Mouse (Mus musculus) erythroid progenitor cell, adult 5-6 weeks (primary cell): ENCODE measurements around the gene Mroh7. TPM values are rescaled to one million over a fixed set of nuclear protein-coding genes. Genes with fewer than 3 reads are reported as not detected.

ENCODE experiments used
- ATAC-seq: replicated peaks from 2 replicates; pipeline ENCODE4 v1.8.0; 2016; ENCODE audit warnings: moderate number of reproducible peaks, mild to moderate bottlenecking, moderate TSS enrichment, inconsistent platforms; ENCODE audit not compliant: poor library complexity, low FRiP score, severe bottlenecking
- total RNA-seq, 2 experiments: library from RNA; stranded (forward) in 1 of 2; stranded (reverse) in 1 of 2; fragments of 150-400 nt in 1 of 2; fragments of 186-747, 209-891 nt in 1 of 2; gene quantifications; 2 replicates each; pipeline versions ENCODE4 v1.2.3 to v1.2.4; 2015 to 2017; ENCODE audit warnings: low replicate concordance in 2 of 2

Mroh7 gene
- total RNA-seq, 2 experiments from 2014 or later = not detected

- no peak for ATAC-seq
Measured at GRCm38 (mm10) chr4:106644218-106644610, 86.5 kb downstream of the Mroh7 start.

- no peak for ATAC-seq
Measured at GRCm38 (mm10) chr4:106643483-106644217, 87.1 kb downstream of the Mroh7 start.

DNA sequence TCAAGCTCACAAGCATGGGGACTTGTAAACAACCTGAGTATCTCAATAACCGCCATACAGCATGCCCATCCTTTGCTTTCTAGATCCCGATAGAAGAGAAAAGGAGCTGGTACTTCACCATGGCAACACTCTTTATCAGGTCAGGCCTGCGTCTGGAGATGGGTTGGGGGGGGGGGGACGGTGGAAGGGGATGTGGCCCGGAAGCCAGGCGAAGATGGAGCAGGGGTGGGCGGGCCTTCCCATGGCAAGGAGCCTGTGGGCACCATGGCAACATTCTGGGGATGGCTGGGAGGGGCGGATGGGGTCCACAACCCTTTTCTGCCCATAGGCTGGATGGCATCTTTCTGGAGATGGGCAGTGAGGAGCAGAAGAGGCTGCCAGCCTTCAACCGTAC lies 96.6 kb downstream of the Mroh7 start:
- no peak for ATAC-seq

GRCm38 (mm10) chr4:106633281-106634085 lies 97.2 kb downstream of the Mroh7 start:
- ATAC-seq = no peak

- no peak for ATAC-seq
Measured at GRCm38 (mm10) chr4:106632313-106632712, 98.4 kb downstream of the Mroh7 start.

Other genes with a start within 250 kb of the Mroh7 start
- gene Bsnd, start 238.6 kb downstream of the Mroh7 start, total RNA-seq (2015; ENCODE audit: low replicate concordance) = not detected in 2 replicates
- not detected in 2 replicates for gene Bsnd, start 238.6 kb downstream of the Mroh7 start, total RNA-seq (2017; ENCODE audit: low replicate concordance)
- gene Dhcr24, start 169.9 kb downstream of the Mroh7 start, total RNA-seq (2015; ENCODE audit: low replicate concordance) = 2.2 and 6.7 TPM in 2 replicates
- gene Dhcr24, start 169.9 kb downstream of the Mroh7 start, total RNA-seq (2017; ENCODE audit: low replicate concordance) = 1.9 and 3.1 TPM in 2 replicates
- gene Lexm, start 113.7 kb downstream of the Mroh7 start, total RNA-seq (2015; ENCODE audit: low replicate concordance) = not detected in 2 replicates
- not detected in 2 replicates for gene Lexm, start 113.7 kb downstream of the Mroh7 start, total RNA-seq (2017; ENCODE audit: low replicate concordance)
- not detected in 2 replicates for gene Ttc22, start 108.5 kb downstream of the Mroh7 start, total RNA-seq (2015; ENCODE audit: low replicate concordance)
- gene Ttc22, start 108.5 kb downstream of the Mroh7 start, total RNA-seq (2017; ENCODE audit: low replicate concordance) = not detected in 2 replicates
- gene Pars2, start 79.9 kb downstream of the Mroh7 start, total RNA-seq (2015; ENCODE audit: low replicate concordance) = 0.72 and 0.84 TPM in 2 replicates
- gene Pars2, start 79.9 kb downstream of the Mroh7 start, total RNA-seq (2017; ENCODE audit: low replicate concordance) = 0.77 and 1.7 TPM in 2 replicates
- gene Ttc4, start 52.0 kb downstream of the Mroh7 start, total RNA-seq (2015; ENCODE audit: low replicate concordance) = 17.2 and 25.9 TPM in 2 replicates
- 39.9 and 50.4 TPM in 2 replicates for gene Ttc4, start 52.0 kb downstream of the Mroh7 start, total RNA-seq (2017; ENCODE audit: low replicate concordance)
- gene Fam151a, start 3.0 kb upstream of the Mroh7 start, total RNA-seq (2015; ENCODE audit: low replicate concordance) = not detected in 2 replicates
- gene Fam151a, start 3.0 kb upstream of the Mroh7 start, total RNA-seq (2017; ENCODE audit: low replicate concordance) = not detected in 2 replicates
- 4.2 and 6.8 TPM in 2 replicates for gene Acot11, start 74.1 kb upstream of the Mroh7 start, total RNA-seq (2015; ENCODE audit: low replicate concordance)
- 4.5 and 5.3 TPM in 2 replicates for gene Acot11, start 74.1 kb upstream of the Mroh7 start, total RNA-seq (2017; ENCODE audit: low replicate concordance)
- gene Ssbp3, start 179.8 kb upstream of the Mroh7 start, total RNA-seq (2015; ENCODE audit: low replicate concordance) = 181 and 212 TPM in 2 replicates
- gene Ssbp3, start 179.8 kb upstream of the Mroh7 start, total RNA-seq (2017; ENCODE audit: low replicate concordance) = 93.7 and 104 TPM in 2 replicates